Mouse (Mus musculus) fat pad, adult 2 months (tissue): ENCODE measurements around the gene Foxj1.
A peak's percentile ranks its signal among the peaks of the same experiment; 100 is the strongest.

ENCODE experiments used
- DNase-seq: peaks from one replicate; pipeline ENCODE4 v3.0.0-alpha.2; 2011; ENCODE audit warnings: low read depth, low spot score; ENCODE audit errors: extremely low read depth

Gene Foxj1

DNA sequence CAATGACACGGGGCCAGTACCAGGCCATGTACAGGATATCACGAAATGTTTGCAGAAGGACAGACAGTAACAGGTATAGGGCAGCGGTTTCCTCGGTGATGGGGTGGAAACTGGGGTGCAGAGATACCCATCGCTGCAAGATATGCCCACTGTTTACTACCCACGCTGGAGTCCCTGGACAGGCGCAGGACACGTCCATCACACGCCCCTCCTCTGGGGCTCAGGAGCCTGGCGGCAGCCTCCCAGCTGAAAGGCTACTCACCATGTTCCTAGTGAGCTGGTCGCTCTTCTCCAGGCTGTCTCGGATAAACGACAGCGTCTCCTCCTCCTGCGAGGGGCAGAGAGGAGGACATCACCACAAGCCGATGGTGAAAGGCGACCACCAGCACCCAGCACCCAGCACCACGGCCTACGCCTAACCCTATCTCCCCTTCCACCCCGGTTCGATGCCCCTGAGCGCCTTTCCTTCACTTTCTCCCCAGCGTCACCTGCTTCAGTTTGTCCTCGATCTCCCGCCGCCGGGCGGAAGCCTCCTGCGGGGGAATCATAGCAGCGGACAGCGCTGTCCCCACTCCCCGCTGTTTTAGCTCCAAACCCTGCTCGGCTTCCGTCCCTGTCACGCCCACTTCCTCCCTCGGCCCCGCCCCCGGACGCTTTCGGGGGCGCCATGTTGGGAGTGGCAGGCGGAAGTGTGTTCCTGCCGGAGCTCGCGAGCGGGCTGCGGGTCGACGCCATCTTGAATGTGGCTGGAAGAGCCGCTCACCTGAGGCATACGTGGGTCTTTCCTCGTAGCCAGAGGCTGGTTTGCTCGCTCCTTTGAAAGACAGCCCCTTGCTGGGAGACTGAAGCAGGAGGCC is 28.8 kb downstream of the Foxj1 start:
- peak; percentile 28 for DNase-seq

GRCm38 (mm10) chr11:116305423-116305822 is 29.8 kb downstream of the Foxj1 start:
- DNase-seq = no peak

DNA sequence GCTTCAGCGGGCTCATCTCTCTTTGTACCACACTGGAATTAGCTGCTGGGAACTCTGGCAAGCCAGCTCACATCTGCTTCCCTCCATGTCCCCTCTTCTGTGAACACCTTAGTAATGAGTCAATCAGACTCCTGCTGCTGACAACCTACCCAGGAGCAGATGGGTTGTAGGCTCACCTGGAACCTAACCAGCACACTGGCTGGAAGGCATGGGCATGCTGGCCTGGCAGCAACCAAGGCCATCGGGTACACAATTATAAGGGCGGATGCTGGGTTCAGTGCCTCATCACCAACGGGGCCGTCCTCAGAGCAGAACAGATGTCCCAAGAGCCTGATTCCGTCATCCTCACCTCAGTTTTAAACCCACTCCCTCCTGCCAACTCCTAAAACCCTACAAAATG is 36.6 kb downstream of the Foxj1 start:
- no peak for DNase-seq

- DNase-seq = no peak
Measured at GRCm38 (mm10) chr11:116298221-116298620, 37.0 kb downstream of the Foxj1 start.

- DNase-seq = no peak
Measured at GRCm38 (mm10) chr11:116297017-116297416, 38.2 kb downstream of the Foxj1 start.

DNA sequence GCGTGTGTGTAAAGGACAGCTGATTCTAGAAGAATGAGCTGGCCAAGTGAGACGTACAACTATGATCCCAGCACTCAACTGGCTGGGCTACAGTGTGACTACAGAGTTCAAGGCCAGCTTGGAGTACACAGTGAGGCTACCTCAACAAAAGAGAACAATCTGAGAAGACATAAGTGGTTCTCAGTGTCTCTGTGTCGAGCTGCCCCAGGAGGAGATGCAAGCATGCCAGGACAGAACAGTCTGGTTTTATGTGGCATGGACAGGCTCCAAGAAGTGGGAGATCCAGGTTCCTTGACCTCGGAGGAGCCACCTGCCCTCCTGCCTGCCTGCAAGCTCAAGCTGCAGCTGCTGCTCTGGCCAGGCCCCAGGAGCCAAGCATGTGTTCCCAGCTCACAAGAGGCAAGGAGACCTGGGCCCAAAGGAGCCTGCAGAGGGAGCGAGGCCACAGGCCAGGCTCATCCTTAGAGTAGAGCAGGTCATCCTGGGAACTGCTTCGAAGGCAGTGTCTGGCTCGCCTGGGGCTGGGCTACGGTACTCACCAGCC is 38.9 kb downstream of the Foxj1 start:
- no peak for DNase-seq

DNA sequence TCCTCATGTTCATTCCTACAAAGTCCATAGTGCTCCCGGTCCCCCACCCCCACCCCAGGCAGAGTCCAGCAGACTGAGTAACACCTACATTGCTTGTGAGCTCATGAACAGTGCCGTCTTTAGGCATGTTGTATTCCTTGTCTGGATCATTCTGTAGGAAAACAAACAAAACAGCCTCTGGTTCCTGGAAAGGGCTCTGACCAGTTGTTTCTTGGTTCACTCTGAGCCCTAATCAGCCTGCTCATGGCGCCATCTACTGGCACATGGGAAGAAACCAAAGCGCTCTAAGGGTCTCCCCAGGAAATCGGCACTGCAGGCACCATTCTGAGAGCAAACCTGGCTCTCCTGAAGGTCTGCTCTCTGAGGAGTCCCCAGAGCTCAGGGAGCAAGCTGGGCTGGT is 40.9 kb downstream of the Foxj1 start:
- no peak for DNase-seq

GRCm38 (mm10) chr11:116293538-116294137 is 41.6 kb downstream of the Foxj1 start:
- no peak for DNase-seq

- no peak for DNase-seq
Measured at GRCm38 (mm10) chr11:116292401-116292800, 42.8 kb downstream of the Foxj1 start.

- no peak for DNase-seq
Measured at GRCm38 (mm10) chr11:116290556-116290955, 44.6 kb downstream of the Foxj1 start.

GRCm38 (mm10) chr11:116287351-116287750 is 47.8 kb downstream of the Foxj1 start:
- DNase-seq = no peak

DNA sequence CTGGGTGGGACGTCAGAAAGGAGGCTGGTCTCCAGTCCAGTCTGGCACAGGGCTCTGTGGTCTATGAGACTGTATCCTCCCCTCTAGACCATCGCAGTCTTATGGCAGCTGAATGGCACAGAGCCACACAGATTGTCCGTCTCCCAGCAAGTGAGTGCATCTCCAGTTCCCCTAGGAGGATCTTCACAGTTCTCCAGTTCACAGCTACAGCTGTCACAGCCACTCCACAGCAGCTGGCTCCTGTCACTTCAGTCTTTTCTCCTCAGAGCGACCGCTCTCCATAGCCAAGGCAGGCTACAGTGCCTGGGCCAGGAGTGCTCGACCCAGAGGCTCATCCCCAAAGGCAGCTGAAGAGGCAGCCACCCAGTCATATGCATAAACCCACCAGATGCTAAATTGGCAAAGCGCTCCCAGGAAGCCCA is 49.4 kb downstream of the Foxj1 start:
- DNase-seq = no peak

- no peak for DNase-seq
Measured at GRCm38 (mm10) chr11:116283982-116284381, 51.2 kb downstream of the Foxj1 start.

GRCm38 (mm10) chr11:116282912-116283521 is 52.2 kb downstream of the Foxj1 start:
- DNase-seq = no peak

DNA sequence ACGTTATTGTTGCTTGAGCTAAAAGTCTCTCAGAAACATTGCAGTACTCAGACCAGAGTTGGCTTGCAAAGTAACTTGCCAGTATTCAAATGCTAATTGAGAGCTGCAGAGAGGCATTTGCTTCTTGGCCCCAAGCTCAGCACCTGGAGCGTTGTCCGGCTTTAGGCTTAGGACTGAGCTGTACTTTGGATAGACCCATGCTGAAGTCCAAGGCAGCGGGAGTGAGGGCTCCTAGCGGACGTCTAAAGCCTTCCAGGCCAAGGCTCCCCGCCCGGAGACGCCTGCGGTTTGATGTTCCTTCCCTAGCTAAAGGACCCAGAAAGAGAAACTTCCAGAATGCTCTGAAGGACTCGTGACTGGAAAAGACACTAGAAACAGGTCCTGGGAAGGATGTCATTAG is 53.1 kb downstream of the Foxj1 start:
- no peak for DNase-seq

- DNase-seq = no peak
Measured at GRCm38 (mm10) chr11:116281671-116282070, 53.5 kb downstream of the Foxj1 start.

GRCm38 (mm10) chr11:116280751-116281663 is 54.2 kb downstream of the Foxj1 start, which contains the start of gene Galr2:
Gene Galr2, plus strand, starts transcription at chr11:116280939.
- DNase-seq = no peak
